Mouse (Mus musculus) ES-Bruce4 (cell line): ENCODE data around the gene Adamts18. TPM values are rescaled to one million over a fixed set of nuclear protein-coding genes. Genes with fewer than 3 reads are reported as not detected.

ENCODE experiments used
- H3K27ac ChIP-seq: 2 replicates; pipeline ENCODE4 v1.5.1; 2012; ENCODE audit warnings: low read length, inconsistent platforms; ENCODE audit not compliant: insufficient read depth
- H3K27me3 ChIP-seq: 2 replicates; pipeline ENCODE4 v1.6.1; 2012; ENCODE audit warnings: mild to moderate bottlenecking, low read length, inconsistent platforms; ENCODE audit not compliant: control insufficient read depth, poor library complexity, insufficient read depth, severe bottlenecking
- H3K36me3 ChIP-seq: 2 replicates; pipeline ENCODE4 v1.6.1; 2012; ENCODE audit warnings: inconsistent platforms, mild to moderate bottlenecking, low read length, moderate library complexity; ENCODE audit not compliant: control insufficient read depth, poor library complexity, insufficient read depth, severe bottlenecking
- H3K4me1 ChIP-seq: one replicate; pipeline ENCODE4 v1.8.1; 2011; ENCODE audit warnings: low read length; ENCODE audit not compliant: control insufficient read depth, insufficient read depth
- H3K4me3 ChIP-seq: 2 replicates; pipeline ENCODE4 v1.5.1; 2011; ENCODE audit warnings: low read depth, mild to moderate bottlenecking, low read length
- H3K9ac ChIP-seq: 2 replicates; pipeline ENCODE4 v1.6.1; 2012; ENCODE audit warnings: low read depth, mild to moderate bottlenecking, inconsistent platforms; ENCODE audit not compliant: poor library complexity, severe bottlenecking
- H3K9me3 ChIP-seq: replicated peaks from 2 replicates; pipeline ENCODE4 v1.6.1; 2012; ENCODE audit warnings: mild to moderate bottlenecking, low read length, inconsistent platforms; ENCODE audit not compliant: control insufficient read depth, poor library complexity, insufficient read depth, severe bottlenecking
- CTCF ChIP-seq: IDR thresholded peaks from one replicate; pipeline ENCODE4 v1.8.1; 2011; ENCODE audit warnings: low read depth, low read length
- EP300 ChIP-seq: IDR thresholded peaks from 2 replicates; pipeline ENCODE4 v1.6.1; 2011; ENCODE audit warnings: low read depth, low read length; ENCODE audit not compliant: insufficient read depth
- POLR2A ChIP-seq: IDR thresholded peaks from one replicate; pipeline ENCODE4 v1.8.1; 2011; ENCODE audit warnings: low read length; ENCODE audit not compliant: insufficient read depth
- polyA plus RNA-seq: library from polyadenylated mRNA; stranded (reverse); fragments of >200 nt; gene quantifications from 2 replicates; pipeline ENCODE4 v1.2.4, GENCODE M21; 2011; ENCODE audit warnings: low read depth; ENCODE audit not compliant: missing spikeins, insufficient read depth, insufficient read length

The Adamts18 gene
- polyA plus RNA-seq, 1 experiment = 0.21 TPM

- TF ChIP-seq POLR2A (no peak), EP300 (no peak), CTCF (no peak)
- Histone ChIP-seq H3K9me3 (no peaks in the 10 kb centered on the region; the same call in 1 of the 2 replicates), H3K9ac (no peak overlapping the region)
Observed at GRCm38 (mm10) chr8:113679361-113679760, 169.2 kb downstream of the Adamts18 start.

DNA sequence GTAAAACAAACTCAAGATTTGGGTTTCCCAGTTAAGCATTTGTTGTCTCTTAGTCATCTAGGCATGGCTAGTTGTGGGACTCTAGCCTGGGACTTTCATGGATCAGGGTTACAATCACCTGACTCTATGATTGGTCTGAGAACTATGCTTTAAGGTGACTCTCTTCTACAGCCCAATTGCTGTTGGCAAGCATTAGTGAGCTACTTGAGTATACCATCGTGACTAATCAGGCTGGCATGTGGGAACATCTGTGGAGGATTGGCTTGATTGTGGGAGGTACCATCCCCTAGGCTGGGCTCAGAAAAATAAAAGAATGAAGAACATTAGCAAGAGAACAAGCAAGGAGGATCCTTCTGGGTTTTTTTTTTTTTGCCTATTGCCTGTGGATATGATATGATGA, 171.7 kb downstream of the Adamts18 start:
- no peaks in the 10 kb centered on the region for H3K36me3 ChIP-seq
- no peak overlapping the region for H3K4me3 ChIP-seq
- H3K4me1 ChIP-seq = no peaks in the 10 kb centered on the region
- peaks cover 1% of the 10 kb centered on the region; the same call in 1 of the 2 replicates for H3K27me3 ChIP-seq
- no peak overlapping the region for H3K9ac ChIP-seq
- no peak overlapping the region for H3K27ac ChIP-seq
- TF ChIP-seq CTCF (no peak), EP300 (no peak), POLR2A (no peak)
- no peaks in the 10 kb centered on the region; the same call in 1 of the 2 replicates for H3K9me3 ChIP-seq

More at GRCm38 (mm10) chr8:113679361-113679760, 169.2 kb downstream of the Adamts18 start:
- Histone ChIP-seq H3K4me1 (no peaks in the 10 kb centered on the region), H3K27ac (no peak overlapping the region), H3K27me3 (no peaks in the 10 kb centered on the region; the same call in 1 of the 2 replicates), H3K36me3 (no peaks in the 10 kb centered on the region), H3K4me3 (no peak overlapping the region)

GRCm38 (mm10) chr8:113675281-113675680, 173.3 kb downstream of the Adamts18 start:
- Histone ChIP-seq H3K4me1 (no peaks in the 10 kb centered on the region), H3K9me3 (no peaks in the 10 kb centered on the region; the same call in 1 of the 2 replicates), H3K27ac (no peak overlapping the region), H3K36me3 (no peaks in the 10 kb centered on the region), H3K9ac (no peak overlapping the region), H3K4me3 (no peak overlapping the region), H3K27me3 (peaks cover 1% of the 10 kb centered on the region; the same call in 1 of the 2 replicates)
- no peak for TF ChIP-seq CTCF
- TF ChIP-seq EP300 = no peak
- TF ChIP-seq POLR2A = no peak

GRCm38 (mm10) chr8:113674611-113675010, 173.9 kb downstream of the Adamts18 start:
- no peaks in the 10 kb centered on the region for H3K4me1 ChIP-seq
- H3K9me3 ChIP-seq = no peaks in the 10 kb centered on the region; the same call in 1 of the 2 replicates

DNA sequence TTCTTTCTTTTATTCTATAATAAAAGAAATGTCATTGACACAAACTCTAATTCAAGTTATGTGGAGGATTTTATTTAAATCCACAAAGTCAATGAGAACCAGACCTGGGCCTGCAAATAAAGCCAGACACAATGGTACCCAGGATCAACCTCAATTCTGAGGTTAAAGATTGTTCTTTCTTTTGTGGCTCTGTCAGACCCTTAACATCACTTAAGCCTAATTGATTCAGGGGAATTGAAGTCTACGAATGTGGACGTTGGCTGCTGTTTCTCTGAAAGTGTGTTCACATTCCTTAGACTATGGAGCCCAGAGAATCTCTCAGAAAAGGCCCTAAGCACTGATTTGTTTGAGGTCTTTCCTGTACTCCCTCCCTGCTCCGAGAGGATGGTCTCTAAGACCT, 175.2 kb downstream of the Adamts18 start:
- Histone ChIP-seq H3K9me3 (no peaks in the 10 kb centered on the region), H3K36me3 (no peaks in the 10 kb centered on the region), H3K4me1 (no peaks in the 10 kb centered on the region), H3K27me3 (peaks cover 1% of the 10 kb centered on the region; the same call in 1 of the 2 replicates), H3K4me3 (no peak overlapping the region), H3K9ac (no peak overlapping the region), H3K27ac (no peak overlapping the region)
- TF ChIP-seq POLR2A (no peak), CTCF (no peak), EP300 (no peak)

More at GRCm38 (mm10) chr8:113674611-113675010, 173.9 kb downstream of the Adamts18 start:
- Histone ChIP-seq H3K9ac (no peak overlapping the region), H3K4me3 (no peak overlapping the region), H3K27me3 (peaks cover 1% of the 10 kb centered on the region; the same call in 1 of the 2 replicates), H3K27ac (no peak overlapping the region), H3K36me3 (no peaks in the 10 kb centered on the region)
- TF ChIP-seq POLR2A (no peak), EP300 (no peak), CTCF (no peak)

GRCm38 (mm10) chr8:113672599-113673255, 175.8 kb downstream of the Adamts18 start:
- H3K4me1 ChIP-seq = no peaks in the 10 kb centered on the region
- no peak overlapping the region for H3K4me3 ChIP-seq
- H3K9ac ChIP-seq = no peak overlapping the region
- no peaks in the 10 kb centered on the region for H3K9me3 ChIP-seq
- TF ChIP-seq POLR2A (no peak), CTCF (no peak), EP300 (no peak)
- peaks cover 1% of the 10 kb centered on the region; the same call in 1 of the 2 replicates for H3K27me3 ChIP-seq
- H3K27ac ChIP-seq = no peak overlapping the region
- H3K36me3 ChIP-seq = no peaks in the 10 kb centered on the region
